Mouse (Mus musculus): Measurements from ENCODE around the gene Cd207.

Cd207 gene

DNA sequence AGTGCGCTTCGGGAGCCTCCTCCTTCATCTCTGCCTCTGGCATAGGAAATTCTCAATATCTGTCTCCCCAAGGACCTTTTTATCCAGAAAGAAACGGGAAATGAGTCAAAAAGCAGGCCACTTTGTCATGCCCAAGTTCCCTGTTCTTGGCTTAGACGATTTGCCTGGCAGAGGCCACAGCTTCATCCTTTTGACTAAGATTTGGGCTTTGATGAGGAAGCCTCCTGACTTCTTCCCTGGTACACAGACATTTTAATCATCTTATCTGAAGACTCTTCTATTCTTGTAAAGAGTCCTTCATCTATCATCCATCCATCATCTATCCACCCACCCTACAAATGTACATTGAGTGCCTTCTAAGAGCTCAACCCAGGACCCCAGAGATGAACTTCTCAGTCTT is at the start of gene Cd207:
Gene Cd207, minus strand, starts transcription at position 101 of the 400 bp plus-strand sequence.
- DNase-seq (ENCODE audit: low read depth), result no peak

DNA sequence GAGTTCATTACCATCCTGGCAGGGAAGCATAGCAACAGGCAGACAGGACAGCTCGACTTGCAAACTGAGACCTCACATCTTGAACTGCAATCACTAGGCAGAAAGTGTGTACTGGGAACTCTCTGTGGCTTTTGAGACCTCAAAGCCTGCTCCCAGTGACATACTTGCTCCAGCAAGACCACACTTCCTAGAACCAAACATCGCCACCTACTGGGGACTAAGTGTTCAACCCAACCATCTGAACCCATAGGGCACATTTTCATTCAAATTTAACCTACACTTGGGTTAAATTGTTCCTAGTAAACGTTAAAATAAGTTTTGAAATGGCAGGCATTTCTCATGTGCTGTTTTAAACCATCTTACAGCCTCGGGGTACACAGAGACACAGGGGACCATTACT is 49.5 kb upstream of the Cd207 start:
- no peak for DNase-seq (ENCODE audit: low read depth)

DNA sequence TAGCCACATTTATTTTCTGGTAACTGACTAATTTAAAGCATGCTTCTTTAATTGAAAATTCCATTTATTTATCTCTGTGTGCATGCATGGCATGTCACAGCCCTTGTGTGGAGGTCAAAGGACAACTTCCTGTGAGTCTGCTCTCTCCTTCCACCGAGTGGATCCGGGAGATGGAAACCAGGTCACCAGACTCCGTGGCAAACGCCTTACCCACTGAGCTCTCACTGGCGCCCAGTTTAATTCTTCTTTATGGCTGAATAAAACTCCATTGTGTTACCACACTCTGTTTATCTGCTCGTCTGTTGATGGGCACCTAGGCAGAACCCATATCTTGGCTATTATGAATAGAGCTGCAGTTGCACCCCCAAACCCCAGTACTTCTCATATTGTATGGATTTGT is 44.9 kb upstream of the Cd207 start:
- no peak for DNase-seq (ENCODE audit: low read depth)

DNA sequence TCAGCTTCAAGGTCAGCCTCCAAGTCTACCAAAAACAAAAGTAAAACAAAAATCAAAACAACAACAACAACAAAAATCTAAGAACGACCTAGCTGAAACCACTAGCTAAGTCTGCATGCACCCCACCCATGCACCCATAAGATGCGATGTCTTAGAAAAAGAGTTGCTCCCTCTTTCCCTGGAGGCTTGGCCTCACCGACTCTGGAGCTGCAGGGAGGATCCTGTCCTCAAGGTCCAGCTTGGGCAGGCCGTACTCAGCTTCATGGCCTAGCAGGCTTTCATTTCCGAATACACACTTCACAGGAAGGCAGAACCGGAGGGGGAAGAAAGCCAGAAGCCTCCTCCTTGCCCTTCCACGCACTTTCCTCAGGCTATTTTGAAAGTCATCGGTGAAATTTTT is 39.4 kb upstream of the Cd207 start:
- no peak for DNase-seq (ENCODE audit: low read depth)

DNA sequence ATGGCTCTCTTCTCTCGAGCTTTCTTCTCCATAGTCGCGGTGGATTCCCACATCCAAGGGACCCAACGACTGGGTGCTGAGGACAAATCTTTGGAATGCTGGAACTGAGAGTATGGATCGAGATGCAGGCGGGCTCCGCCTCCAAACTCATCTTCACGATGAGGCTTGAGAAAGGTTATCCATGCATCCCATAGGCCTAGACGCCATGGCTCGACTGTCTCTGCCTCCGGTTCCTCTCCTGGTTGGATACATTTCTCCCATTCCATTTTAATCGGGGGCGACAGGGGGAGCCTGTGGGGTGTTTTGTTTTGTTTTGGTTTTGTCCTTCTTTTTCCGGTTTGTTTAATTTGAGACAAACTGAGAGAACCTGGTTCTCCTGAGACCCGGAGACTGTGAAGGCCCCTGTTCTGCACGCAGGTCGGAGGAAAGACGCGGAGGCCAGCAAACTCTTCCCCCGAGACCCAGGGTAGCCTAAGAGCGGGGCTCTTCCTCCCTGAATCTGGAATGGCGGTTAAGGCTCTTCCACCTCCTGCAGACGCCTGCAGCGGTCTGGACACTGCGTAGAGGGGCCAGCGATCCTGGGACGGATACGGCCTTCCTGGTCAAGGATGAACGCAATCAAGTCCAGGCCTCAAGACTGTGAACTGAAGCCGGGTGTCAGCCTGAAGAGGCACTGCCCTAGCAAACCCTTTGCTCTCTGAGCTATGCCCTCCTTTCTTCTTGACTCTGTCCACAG is 38.0 kb upstream of the Cd207 start:
- no peak for DNase-seq (ENCODE audit: low read depth)

DNA sequence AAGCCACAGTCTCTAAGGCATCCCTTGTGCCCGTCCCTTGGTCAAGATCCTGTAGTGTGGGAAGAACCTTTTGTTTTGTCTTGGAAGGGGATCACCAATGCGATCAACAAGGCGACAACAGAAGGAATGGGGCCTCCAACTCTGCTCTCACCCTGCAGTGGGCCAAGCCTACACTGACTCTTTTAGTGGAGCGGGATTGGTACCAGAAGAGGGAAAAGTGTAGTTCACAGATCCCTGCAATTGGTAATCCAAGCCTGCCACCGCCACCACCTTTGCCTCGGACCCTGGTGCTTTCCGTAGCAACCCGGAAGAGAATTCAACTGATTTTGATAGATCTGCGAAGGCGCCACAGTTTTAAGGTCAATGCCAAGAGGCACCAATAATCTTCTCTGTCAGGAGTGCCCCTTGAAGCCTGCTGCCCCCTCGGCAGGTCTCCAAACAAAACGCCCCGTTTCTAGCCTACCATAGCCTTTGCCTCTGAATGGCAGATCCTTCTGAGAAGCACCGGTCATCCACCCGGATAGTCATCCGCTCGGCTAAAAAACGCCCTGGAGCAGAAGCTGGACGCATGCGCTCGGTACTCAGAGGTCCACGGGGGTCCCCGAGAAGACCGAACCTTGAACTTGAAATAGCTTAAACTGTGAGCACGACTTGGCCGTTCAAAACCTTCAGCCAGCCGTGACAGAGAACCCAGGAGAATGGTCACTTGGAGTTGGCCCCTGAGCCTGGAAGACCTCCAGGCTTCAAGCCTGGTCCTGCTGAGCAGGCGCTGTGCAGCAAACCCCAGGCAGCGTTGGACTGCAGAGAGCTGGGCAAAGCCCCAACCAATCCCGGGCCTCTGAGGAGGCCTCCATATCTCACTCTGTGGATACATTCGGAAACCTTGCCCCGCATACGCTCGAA is 36.8 kb upstream of the Cd207 start:
- DNase-seq (ENCODE audit: low read depth), result no peak

DNA sequence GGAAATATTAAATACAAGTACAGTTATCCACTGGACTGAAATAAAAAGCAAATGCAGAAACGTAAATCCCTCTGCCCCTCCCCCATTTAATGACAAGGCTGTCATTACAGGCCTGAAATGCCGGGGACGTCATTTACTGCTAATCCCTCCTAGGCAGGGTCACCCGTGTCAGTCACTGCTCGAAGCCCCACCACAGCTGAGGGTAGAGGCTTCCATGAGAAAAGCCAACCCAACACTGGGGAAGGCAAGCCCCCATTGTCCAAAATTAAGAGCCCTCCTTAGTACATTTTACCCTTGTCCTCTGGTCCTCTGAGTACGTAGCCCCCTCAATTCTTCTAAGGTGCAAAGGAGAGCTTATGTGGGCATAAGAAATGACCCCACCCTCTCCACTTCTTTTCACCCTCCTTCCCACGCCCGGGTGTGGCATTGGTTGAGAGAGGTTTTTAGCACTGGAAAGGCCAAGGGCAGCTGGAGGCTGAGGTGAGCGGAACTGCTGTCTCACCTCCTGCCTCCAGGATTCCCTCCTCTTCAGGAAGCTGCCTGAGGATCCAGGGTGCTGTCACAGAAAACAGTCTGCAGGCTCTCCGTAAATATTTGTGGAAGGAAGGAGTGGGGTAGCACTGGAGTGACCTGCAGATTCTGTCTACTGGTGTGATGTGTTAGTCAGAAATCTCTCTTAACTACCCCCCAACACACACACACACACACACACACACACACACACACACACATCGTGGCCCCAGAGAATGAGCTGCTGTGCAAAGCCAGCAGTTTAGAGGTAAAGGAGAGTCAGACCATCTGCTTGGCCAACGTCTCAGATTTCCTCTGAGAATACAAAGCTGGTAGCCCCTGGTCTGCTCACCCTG is 35.8 kb upstream of the Cd207 start:
- no peak for DNase-seq (ENCODE audit: low read depth)

DNA sequence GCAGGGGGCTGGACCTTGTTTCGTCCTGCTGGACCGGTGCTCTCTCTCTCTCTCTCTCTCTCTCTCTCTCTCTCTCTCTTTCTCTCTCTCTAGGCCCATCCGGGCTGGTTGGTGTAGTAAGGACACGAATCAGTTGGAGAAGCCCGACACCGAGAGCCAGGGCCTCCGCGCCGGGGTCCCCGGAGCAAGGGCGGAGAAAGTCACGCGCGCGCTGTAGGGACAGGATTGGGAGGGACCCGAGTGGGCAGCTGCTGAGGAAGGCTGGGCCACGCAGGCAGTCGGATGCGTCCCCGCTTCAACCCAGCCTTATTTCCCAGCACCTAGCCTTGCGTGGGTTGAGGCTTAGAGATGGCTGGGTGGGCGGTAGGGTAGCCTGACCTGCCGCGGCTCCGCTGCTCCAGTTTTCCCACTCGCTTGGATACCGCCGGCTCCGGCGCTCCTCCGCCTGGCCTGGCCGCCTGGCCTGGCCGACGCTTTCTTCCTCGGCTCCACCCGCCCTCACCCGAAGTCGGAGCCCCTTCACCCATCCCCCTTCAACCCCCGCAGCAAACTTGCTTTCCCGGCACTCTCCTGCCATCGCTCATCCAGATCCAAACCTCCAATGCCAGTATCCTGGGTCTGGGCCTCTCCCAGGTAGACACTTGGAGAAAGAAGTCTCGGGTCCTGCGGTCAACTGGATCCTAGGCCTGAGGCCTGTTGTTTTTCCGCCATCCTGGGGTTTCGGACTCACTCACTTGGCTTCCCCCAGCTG is 34.2 kb upstream of the Cd207 start:
- DNase-seq (ENCODE audit: low read depth), result no peak

DNA sequence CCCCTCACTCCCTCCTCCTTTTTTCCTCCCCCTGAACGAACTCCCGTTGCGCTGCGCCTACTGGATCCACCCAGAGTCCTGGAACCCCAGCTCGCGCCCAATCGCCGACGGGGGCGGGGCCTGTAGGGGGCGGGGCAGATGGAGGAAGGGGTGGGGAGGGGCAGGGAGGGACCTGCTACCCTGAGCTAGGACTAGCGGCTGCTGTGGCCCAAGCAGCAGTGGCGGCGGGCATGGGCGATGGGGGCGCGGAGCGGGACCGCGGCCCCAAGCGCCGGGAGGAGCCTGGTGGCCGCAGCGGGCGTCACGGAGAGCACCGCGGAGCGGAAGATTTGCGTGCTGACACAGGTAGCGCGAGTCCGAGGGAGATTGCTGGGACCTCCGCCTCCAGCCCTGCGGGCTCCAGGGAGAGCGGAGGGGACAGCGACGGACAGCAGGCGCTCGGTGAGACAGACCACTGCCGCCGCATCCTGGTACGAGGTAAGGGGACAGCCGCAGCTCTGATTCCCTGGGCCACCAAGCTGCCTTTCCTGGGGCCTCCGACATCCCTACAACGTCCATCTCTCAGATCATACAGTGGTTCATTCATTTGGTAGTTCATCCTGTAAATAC is 33.5 kb upstream of the Cd207 start, which contains the start of gene Vax2:
Gene Vax2, plus strand, starts transcription at position 198 of the 609 bp plus-strand sequence.
- peak; percentile 18 for DNase-seq (ENCODE audit: low read depth)

DNA sequence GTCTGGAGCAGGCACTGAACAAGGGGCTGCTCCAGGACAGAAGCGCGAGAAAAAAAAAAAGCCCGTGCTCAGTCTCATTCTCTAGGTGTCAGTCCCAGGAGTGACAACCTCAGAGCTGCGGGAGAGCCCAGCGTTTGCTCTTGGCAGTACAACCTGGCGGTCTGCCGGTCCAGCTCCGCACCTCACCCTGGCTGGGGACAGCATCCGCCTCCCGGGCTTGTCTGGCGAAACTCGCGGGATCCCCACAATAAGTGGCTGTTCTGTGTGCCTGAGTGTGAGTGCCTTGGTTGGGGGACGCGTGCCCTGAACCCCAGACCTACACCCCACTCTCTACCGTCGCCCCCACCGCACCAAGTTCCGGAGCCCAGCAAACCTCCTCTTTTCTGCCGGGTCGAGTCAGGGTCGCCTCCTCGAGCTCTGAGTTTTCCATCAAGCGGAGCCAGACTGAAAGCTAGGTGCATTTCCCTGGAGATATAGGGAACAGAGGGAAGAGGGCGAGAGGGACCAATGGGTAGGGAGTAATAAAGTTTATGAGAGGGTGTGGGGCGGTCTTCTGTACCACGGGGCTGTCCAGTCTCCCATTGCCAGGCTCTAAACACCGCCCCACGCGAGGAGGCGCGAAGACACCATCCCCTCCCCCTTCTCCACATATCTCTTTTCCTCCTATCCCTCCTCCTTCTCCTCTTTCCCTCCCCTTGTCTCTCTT is 32.9 kb upstream of the Cd207 start:
- no peak for DNase-seq (ENCODE audit: low read depth)

DNA sequence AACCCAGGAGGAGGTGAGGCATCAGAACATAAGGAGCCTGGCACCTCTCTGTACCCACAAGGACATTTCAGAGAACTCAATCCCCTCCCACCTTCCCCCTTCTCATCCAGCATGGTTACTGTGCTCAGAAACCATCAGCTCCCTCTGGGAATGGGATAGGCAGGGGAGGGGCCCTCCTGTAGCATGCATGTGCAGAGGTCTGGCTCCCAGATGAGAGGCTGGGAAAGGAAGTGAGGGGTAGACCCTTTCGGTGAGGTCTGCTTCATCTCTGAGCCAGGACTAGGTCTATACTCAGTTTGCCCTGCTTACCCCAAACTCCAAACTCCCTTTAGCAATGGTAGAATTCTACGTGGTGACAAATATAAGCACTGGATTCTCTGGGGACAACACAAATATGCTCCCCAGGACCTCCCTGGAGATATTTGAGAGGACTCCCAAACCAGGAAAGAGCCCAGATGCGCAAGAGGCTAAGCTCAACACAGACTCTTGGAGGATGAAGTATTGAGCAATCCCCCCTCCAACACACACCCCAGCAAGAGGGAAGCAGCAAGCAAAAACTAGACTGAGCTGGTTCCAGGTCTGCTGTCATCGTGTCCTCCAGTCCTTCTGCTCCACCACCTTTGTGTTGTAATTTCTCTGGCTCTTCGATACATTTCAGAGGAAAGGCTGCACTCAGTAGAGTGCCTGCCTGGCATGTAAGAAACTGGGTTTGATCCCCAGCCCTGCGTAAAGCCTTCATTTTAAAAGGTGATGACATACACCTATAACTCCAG is 30.3 kb upstream of the Cd207 start:
- DNase-seq (ENCODE audit: low read depth), result no peak

DNA sequence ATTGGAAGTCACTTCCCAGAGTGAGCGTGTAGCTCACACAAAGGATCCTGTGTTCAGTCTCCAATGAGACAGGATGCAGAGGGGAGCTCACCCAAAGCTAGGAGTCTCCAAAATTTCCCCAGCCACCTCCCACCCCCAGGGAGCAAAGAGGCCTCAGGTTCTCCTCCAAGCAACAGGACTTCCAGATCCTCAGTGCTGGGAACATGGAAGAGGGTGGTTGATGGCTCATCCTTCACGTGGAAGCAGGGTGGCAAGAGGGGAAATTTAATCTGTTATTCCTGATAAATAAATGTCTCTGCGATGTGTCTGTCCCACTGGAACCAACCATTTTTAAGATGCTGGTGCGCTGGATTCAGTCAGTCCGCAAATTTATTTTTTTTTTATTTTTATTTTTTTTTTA is 27.0 kb upstream of the Cd207 start:
- no peak for DNase-seq (ENCODE audit: low read depth)

DNA sequence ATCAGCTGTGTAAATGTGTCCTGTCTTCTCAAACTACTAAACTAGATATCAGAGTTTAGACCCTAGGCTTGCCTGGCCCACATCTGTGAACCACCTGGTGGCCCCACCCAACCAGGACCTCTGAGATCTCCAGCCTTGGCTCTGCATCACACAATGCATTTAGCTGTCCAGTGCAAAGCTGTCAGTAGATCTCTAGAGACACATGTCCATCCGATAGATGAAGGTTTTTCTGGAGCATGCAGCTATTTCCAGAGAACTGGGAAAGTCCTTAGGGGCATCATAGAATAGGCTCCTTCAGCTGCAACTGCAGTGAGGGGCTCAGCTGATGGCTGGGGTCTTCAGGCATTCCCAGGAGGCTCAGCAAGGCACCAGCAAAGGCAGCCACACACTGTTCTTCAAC is 26.6 kb upstream of the Cd207 start:
- no peak for DNase-seq (ENCODE audit: low read depth)

DNA sequence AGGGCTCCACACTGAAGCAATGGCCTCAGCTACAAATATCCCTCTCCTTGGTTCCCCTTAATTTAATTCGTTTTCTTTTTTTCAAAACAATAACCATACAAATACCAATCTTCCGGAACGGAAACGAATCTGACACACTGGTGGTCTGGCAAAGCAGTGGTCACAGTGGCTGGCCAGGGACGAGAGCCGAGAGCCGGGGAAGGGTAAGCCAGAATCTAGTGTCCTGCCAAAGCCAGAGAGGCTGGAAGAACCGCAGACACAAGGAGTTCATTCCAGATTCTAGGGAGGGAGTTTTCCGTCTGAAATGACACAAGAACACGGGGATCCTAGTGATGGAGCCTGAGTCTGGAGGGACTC is 26.0 kb upstream of the Cd207 start:
- no peak for DNase-seq (ENCODE audit: low read depth)

DNA sequence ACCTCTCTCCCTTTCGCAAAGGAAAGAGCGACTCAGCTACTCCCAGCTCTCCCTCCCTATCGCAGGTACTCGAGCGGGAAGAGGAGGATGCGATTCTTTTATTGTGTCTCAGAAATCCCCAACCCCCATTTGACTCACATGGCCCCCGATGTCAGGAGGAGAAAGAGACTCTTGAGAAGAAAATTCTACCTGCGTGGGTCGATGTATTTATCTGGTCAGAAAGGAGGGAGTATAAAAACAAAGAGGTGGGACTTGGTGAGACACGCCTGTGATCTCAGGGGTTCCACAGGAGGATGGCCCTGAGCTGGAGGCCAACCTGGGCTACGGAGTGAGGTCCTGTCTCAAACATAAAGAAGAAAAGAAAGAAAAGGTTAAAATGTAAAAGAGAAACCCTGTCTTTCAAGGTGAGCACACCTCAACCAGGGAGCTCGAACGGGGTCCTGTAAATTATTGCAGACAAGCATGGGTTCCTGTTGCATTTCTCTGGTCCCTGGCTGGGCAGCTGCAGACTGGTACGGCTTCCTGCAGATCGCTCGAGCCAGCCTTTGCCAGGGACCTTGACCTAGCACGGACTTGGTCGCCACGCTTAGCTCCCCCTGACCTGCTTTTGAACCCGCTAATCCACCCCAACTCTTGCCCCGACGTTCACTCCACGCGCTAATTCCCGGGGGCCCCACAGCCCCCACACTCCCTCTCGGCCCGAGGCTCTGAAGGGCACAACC is 25.5 kb upstream of the Cd207 start:
- DNase-seq (ENCODE audit: low read depth), result no peak

DNA sequence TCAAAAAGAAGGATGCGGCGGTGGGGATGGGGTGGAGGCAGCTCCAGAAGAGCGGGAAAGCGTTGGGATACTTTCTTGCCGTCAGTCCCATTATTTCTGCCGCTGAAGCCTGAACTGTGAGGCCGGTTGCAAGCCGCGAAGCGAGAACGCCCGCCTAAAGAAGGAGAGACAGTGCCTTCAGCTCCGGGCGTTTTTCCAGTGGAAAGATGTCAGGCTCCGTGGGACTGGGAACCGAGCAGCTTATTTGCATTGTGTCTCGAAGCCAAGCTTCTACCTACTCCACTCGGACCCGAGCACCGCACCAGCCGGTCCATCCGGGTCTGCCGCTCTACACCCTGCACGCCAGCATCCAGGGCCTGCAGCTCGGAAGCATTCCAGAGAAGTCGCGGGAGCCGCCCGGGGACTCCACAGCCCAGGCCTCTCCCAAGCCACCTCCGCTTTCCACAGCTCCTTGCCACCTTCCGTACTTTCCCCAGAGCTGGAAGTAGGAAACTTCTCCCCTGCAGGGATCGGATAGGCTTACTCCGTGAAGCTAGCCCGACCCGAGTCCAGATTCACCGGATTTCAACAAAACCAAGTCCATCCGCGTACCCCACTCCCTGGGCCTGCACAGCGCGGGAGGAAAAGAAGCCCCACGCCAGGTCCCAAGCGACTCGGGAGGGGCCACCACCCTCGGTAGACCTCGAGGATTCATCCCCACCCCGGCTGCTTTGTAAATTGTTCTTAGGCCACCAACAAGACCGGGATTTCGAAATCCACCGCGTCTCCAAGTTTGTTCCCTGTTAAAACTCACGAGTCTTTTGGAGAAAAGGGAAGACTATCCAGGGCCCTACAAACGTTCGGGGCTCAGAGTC is 24.7 kb upstream of the Cd207 start:
- no peak for DNase-seq (ENCODE audit: low read depth)

DNA sequence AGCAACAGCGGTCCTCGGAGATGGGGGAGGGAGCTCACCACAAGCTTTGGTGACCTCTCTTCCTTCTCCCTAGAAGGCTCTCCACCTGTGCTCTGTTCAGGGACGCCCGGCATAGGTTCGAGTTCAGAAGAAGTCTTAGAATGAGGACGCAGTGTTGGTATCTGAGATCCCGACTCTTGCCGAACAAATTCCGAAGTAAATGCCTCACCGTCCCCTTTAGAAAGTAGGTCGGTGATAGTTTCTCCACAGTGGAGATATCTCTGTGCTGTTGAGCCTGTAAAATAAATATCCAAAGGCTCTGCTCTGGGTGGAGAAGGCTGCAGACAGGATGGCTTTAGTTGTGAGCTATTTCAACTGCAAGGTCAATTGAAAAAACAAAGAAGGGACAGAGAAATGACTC is 23.3 kb upstream of the Cd207 start:
- DNase-seq (ENCODE audit: low read depth), result no peak

DNA sequence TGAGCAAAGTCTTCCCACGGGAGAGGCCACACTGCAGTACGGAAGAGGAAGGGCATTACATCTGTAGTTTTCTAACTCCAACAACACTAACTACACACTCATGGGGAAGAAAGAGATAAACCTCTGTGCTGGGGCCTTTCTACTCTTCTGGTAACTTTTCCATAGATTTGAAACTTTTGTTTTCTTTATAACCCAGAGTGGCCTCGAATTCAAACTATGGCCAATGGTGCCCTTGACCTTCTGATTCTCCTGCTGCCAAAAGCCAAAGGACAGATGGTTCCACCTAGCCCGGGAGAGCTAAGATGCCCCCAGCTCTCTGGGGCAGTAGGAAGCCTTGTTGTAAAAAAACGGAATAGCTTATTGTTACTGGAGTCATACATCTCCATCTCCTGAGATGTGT is 22.3 kb upstream of the Cd207 start:
- DNase-seq (ENCODE audit: low read depth), result no peak

Measured in fibroblast of lung, adult 2 months (primary cell).